Mouse (Mus musculus): ENCODE results near the gene Sema3e.

Sema3e gene

GRCm38 (mm10) chr5:14088100-14088499 is 63.0 kb downstream of the Sema3e start:
- no peak for DNase-seq

- no peak for DNase-seq
Measured at GRCm38 (mm10) chr5:14089875-14090608, 65.0 kb downstream of the Sema3e start.

- no peak for DNase-seq
Measured at GRCm38 (mm10) chr5:14090609-14090969, 65.5 kb downstream of the Sema3e start.

- DNase-seq, result peak; percentile 3
Measured at GRCm38 (mm10) chr5:14092262-14092776, 67.2 kb downstream of the Sema3e start.

GRCm38 (mm10) chr5:14096196-14096595 is 71.1 kb downstream of the Sema3e start:
- no peak for DNase-seq

- DNase-seq, result no peak
Measured at GRCm38 (mm10) chr5:14098677-14099076, 73.6 kb downstream of the Sema3e start.

- no peak for DNase-seq
Measured at GRCm38 (mm10) chr5:14107365-14107764, 82.3 kb downstream of the Sema3e start.

GRCm38 (mm10) chr5:14109001-14109400 is 83.9 kb downstream of the Sema3e start:
- DNase-seq, result no peak

GRCm38 (mm10) chr5:14111401-14111800 is 86.3 kb downstream of the Sema3e start:
- no peak for DNase-seq

- no peak for DNase-seq
Measured at GRCm38 (mm10) chr5:14121902-14122301, 96.8 kb downstream of the Sema3e start.

GRCm38 (mm10) chr5:14126591-14126990 is 101.5 kb downstream of the Sema3e start:
- no peak for DNase-seq

- DNase-seq, result no peak
Measured at GRCm38 (mm10) chr5:14135929-14136328, 110.9 kb downstream of the Sema3e start.

GRCm38 (mm10) chr5:14138725-14139124 is 113.6 kb downstream of the Sema3e start:
- DNase-seq, result no peak

GRCm38 (mm10) chr5:14162579-14162978 is 137.5 kb downstream of the Sema3e start:
- no peak for DNase-seq

GRCm38 (mm10) chr5:14163280-14163679 is 138.2 kb downstream of the Sema3e start:
- DNase-seq, result no peak

GRCm38 (mm10) chr5:14167776-14168175 is 142.7 kb downstream of the Sema3e start:
- no peak for DNase-seq

- no peak for DNase-seq
Measured at GRCm38 (mm10) chr5:14173355-14174183, 148.5 kb downstream of the Sema3e start.

GRCm38 (mm10) chr5:14180571-14180970 is 155.5 kb downstream of the Sema3e start:
- DNase-seq, result no peak

GRCm38 (mm10) chr5:14182156-14182555 is 157.1 kb downstream of the Sema3e start:
- DNase-seq, result no peak

GRCm38 (mm10) chr5:14195172-14195819 is 170.2 kb downstream of the Sema3e start:
- DNase-seq, result no peak

- no peak for DNase-seq
Measured at GRCm38 (mm10) chr5:14198344-14199040, 173.4 kb downstream of the Sema3e start.

GRCm38 (mm10) chr5:14206794-14207193 is 181.7 kb downstream of the Sema3e start:
- DNase-seq, result no peak

- no peak for DNase-seq
Measured at GRCm38 (mm10) chr5:14209962-14210361, 184.9 kb downstream of the Sema3e start.

Data from cerebellum, adult 8-10 months (tissue).